Mouse (Mus musculus): Measurements from ENCODE around the gene Klra1.
"Not testable (repeated sequence)": the region's sequence is repeated elsewhere in the genome, so short reads cannot be mapped to it uniquely, and the experiment has no call there.

The Klra1 gene

DNA sequence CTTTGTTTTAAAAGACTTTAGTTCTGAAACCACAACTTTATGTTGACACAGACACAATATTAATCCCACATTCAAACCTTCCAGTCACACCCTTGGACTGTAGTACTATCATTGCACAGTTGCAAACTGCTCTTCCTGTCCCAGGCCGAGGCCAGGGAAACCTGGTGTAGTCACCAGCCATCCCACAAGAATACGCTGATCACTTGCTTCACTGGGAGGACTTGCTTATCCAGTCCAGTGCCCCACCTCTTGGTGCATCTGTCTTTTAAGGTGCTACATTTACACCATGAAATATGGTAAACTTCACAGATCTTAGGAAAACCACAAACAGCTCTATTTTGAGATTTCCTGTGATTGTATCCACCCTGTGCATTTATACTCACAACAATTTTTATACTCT is at the start of gene Klra1:
Gene Klra1 (minus strand): TSS at position 125 of the 400 bp plus-strand sequence.
- DNase-seq (ENCODE audit: low spot score) = no peak

DNA sequence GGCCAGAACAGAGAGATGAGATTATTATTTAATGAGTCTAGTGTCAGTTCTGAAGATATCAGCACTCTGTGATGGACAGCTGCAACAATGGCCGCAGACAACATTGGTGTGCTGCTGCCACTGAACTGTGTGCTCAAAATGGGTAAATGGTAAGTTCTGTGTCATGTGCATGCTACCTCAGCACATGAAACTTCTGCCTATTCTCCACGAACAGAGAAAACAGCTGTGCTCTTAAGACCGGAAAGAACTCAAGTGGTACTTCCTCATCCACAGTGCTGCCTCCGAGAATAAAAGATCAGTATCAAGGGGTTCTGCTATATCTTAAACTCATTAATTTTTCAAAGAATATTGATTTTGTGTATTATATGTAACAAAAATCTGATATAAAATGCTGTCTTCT is 42.8 kb upstream of the Klra1 start:
- DNase-seq (ENCODE audit: low spot score) = no peak

DNA sequence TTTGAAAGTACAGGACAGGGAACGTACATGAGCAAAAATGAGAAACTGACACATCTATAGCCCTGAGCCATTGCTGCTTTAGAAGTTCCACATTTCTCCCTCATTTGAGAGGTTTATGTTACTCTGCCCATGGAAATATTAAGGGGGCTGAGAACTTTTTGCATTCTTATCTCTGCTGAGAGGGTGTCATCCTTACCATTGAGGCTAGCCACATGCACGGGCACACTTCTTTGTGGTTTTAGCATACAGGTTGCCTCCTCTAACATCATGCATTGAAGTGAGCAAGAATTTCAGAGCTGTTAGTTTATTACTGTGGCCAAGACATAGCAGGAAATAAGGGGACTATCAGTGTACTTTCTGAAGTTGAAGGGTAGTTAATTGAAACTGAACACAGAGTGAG is 32.5 kb upstream of the Klra1 start:
- no peak for DNase-seq (ENCODE audit: low spot score)

DNA sequence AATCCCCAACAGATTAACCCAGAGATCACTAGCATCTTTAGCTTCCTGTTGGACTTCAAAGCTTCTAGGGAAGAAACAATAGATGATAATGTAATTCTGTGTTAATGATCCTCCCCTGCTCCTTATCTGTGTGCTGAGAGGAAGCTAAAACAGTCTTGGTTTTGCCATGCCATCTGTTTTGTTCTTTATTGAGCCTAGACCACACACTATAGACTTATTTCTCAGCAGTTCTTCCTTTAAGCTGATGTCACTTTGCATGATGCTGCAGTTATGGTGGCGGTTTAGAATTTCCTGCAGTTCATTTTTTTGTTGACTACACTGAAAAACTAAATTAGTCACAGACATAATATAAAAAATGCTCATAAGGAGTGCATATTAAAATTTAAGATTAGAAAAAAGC is 18.2 kb upstream of the Klra1 start:
- DNase-seq (ENCODE audit: low spot score) = no peak

DNA sequence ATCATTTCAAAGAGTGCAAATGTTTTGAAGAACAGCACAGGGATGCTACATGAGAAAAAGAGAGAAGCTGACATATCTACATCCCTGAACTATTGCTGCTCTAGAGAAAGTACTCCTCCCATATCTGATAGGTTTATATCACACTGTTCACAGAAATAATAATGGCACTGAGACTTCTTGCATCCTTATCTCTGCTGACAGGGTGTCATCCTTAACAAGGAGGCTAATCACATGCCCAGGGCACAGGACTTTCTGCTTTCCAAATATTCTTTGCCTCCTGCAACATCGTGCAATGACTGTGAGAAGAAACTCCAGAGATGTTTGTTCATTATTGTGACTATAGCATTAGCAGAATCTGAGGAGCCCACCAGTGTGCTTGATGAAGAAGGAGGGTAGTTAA is 871 bp downstream of the Klra1 start:
- DNase-seq (ENCODE audit: low spot score) = no peak

- no peak for DNase-seq (ENCODE audit: low spot score)
These were observed 4.3 kb downstream of the Klra1 start for GRCm38 (mm10) chr6:130382375-130382774.

GRCm38 (mm10) chr6:130345381-130345780 is 41.3 kb downstream of the Klra1 start:
- DNase-seq (ENCODE audit: low spot score) = not testable (repeated sequence)

DNA sequence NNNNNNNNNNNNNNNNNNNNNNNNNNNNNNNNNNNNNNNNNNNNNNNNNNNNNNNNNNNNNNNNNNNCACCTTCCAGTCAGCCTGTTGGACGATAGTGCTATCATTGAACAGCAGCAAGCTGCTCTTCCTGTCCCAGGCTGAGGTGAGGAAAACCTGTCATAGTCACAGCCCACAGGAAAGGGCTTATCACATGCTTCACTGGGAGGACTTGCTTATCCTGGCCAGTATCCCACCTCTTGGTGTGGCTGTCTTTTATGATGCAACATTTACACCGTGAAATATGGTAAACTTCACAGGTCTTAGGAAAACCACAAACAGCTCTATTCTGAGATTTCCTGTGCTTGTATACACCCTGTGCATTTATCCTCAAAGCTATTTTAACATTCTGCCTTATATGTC is 44.7 kb downstream of the Klra1 start:
- not testable (repeated sequence) for DNase-seq (ENCODE audit: low spot score)

- no peak for DNase-seq (ENCODE audit: low spot score)
These were observed 49.3 kb downstream of the Klra1 start, which contains the start of gene Klra3 for GRCm38 (mm10) chr6:130337411-130337810. Gene Klra3 (minus strand): TSS chr6:130337574.
